Mouse (Mus musculus) thymus, postnatal 10 days (tissue): ENCODE results near the gene Ppm1m.
A peak's percentile ranks its signal among the peaks of the same experiment; 100 is the strongest.

Experiments used
- DNase-seq, 2 experiments: peaks; one replicate each; pipeline ENCODE4 v3.0.0; 2021; ENCODE audit warnings: low spot score in 2 of 2

Gene Ppm1m

GRCm38 (mm10) chr9:106220894-106221523, 21.5 kb upstream of the Ppm1m start:
- no peak for DNase-seq

- no peak for DNase-seq
These were observed 17.4 kb upstream of the Ppm1m start for GRCm38 (mm10) chr9:106216971-106217370.

- no peak for DNase-seq
These were observed 16.0 kb upstream of the Ppm1m start for GRCm38 (mm10) chr9:106215341-106216125.

GRCm38 (mm10) chr9:106212594-106212981, 13.0 kb upstream of the Ppm1m start:
- DNase-seq = no peak

- peak; percentile 75 to 92 for DNase-seq
These were observed 12.4 kb upstream of the Ppm1m start for GRCm38 (mm10) chr9:106211680-106212593.

- DNase-seq = peak; percentile 55 to 59
These were observed 11.5 kb upstream of the Ppm1m start for GRCm38 (mm10) chr9:106210853-106211609.

GRCm38 (mm10) chr9:106209954-106210353, 10.4 kb upstream of the Ppm1m start:
- DNase-seq = no peak

- no peak for DNase-seq
These were observed 8.6 kb upstream of the Ppm1m start for GRCm38 (mm10) chr9:106208181-106208580.

GRCm38 (mm10) chr9:106206515-106206914, 7.0 kb upstream of the Ppm1m start:
- no peak for DNase-seq

GRCm38 (mm10) chr9:106205713-106206290, 6.3 kb upstream of the Ppm1m start:
- no peak for DNase-seq

GRCm38 (mm10) chr9:106203990-106204851, 4.7 kb upstream of the Ppm1m start:
- DNase-seq = no peak

GRCm38 (mm10) chr9:106202819-106203636, 3.5 kb upstream of the Ppm1m start, which contains the start of gene Twf2:
Gene Twf2, plus strand, starts transcription at chr9:106203108.
- peak; percentile 72 to 80 for DNase-seq

GRCm38 (mm10) chr9:106201895-106202294, 2.3 kb upstream of the Ppm1m start:
- DNase-seq = no peak

- DNase-seq = peak in 1 of 2 experiments; percentile 51
These were observed 536 bp downstream of the Ppm1m start for GRCm38 (mm10) chr9:106198962-106199458.

- DNase-seq = no peak
These were observed 1.8 kb downstream of the Ppm1m start for GRCm38 (mm10) chr9:106197732-106198131.

GRCm38 (mm10) chr9:106197081-106197713, 2.3 kb downstream of the Ppm1m start:
- no peak for DNase-seq

GRCm38 (mm10) chr9:106195693-106196092, 3.9 kb downstream of the Ppm1m start:
- DNase-seq = no peak
